Mouse (Mus musculus): ENCODE results near the gene Prickle2. TPM values are rescaled to one million over a fixed set of nuclear protein-coding genes. Genes with fewer than 3 reads are reported as not detected.

Gene Prickle2
- polyA plus RNA-seq, 1 experiment from 2014 or later, result 4.1 TPM

DNA sequence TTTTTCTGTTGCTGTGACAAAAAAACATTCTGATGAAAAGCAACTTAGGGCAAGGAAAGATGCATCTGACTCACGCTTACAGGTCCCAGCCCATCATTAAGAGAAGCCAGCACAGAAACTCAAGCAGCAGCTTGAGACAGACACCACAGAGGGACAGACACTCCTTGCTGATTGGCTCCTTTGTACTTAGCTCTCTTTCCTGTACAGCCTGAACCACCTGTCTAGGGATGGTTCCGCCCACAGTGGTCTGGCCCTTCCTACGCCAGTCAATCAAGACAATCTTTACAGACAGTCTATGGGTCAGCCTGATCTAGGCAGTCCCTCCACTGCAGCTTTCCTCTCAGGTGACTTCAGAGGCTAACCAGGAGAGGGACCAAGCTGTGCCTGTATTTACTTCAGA, 42.1 kb downstream of the Prickle2 start:
- ATAC-seq (replicated peaks; ENCODE audit: insufficient number of reproducible peaks, low FRiP score, low TSS enrichment, low read depth), result no peak
- H3K4me2 ChIP-seq (ENCODE audit: low read depth, low read length), result no peak overlapping the region
- no peaks in the 10 kb centered on the region for H3K27me3 ChIP-seq (ENCODE audit: control insufficient read depth, insufficient read depth, low read length)
- H3K9me3 ChIP-seq (replicated peaks; ENCODE audit: control insufficient read depth, low read length), result no peaks in the 10 kb centered on the region
- WGBS, result 95% methylated on average over 3 of the region's 3 CpGs
- no peak overlapping the region for H3K9ac ChIP-seq (replicated peaks; ENCODE audit: low read length)
- no peak overlapping the region for H3K27ac ChIP-seq (replicated peaks; ENCODE audit: low read depth, low read length)
- no peaks in the 10 kb centered on the region for H3K4me1 ChIP-seq (ENCODE audit: control insufficient read depth, insufficient read depth, low read length)
- H3K4me3 ChIP-seq (ENCODE audit: low read depth, low read length), result no peak overlapping the region
- DNase-seq (ENCODE audit: low spot score), result no peak
- H3K36me3 ChIP-seq (replicated peaks; ENCODE audit: control insufficient read depth, insufficient read depth, low read depth, low read length), result no peaks in the 10 kb centered on the region

DNA sequence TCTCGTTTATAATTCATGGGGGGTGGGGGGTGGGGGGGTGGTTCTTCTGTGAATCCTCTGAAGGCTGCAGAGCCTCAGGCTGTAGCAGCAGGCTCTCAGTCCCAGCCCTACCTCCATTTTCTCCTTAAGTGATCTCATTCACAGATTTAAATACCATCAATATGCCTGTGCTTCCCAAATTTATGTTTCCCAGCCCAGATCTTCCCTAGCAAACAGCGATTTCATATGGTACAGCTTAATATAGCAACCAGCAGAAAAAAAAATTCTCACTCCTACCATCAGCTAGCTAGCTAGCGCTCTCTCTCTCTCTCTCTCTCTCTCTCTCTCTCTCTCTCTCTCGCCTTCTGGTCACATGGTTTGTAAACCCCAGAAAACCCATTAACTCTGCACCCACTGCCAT, 42.5 kb downstream of the Prickle2 start:
- Histone ChIP-seq H3K27ac (replicated peaks; ENCODE audit: low read depth, low read length) (no peak overlapping the region), H3K9ac (replicated peaks; ENCODE audit: low read length) (no peak overlapping the region), H3K9me3 (replicated peaks; ENCODE audit: control insufficient read depth, low read length) (no peaks in the 10 kb centered on the region), H3K4me1 (ENCODE audit: control insufficient read depth, insufficient read depth, low read length) (no peaks in the 10 kb centered on the region), H3K36me3 (replicated peaks; ENCODE audit: control insufficient read depth, insufficient read depth, low read depth, low read length) (no peaks in the 10 kb centered on the region), H3K4me2 (ENCODE audit: low read depth, low read length) (no peak overlapping the region), H3K4me3 (ENCODE audit: low read depth, low read length) (no peak overlapping the region), H3K27me3 (ENCODE audit: control insufficient read depth, insufficient read depth, low read length) (no peaks in the 10 kb centered on the region)
- WGBS, result 74% methylated on average over 4 of the region's 4 CpGs
- DNase-seq (ENCODE audit: low spot score), result no peak
- ATAC-seq (replicated peaks; ENCODE audit: insufficient number of reproducible peaks, low FRiP score, low TSS enrichment, low read depth), result no peak

DNA sequence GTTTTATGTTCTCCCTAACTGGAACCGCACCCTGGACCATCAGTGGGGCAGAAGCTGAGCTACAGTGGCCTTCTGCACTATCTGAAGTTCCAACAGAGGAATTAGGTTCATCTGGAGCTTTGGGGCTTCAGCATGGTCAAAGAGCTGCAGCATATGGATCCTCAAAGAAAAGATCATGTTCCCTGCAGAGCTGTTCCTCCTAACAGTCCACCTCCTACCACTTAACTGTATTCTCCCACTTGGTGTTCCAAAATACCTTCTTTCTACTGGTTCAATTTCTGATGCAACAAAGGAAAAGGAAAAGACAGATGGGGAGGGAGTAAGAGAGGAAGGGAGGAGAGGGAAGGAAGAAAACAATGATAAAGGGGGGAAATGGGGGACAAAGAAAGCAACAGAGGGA, 56.9 kb downstream of the Prickle2 start:
- Histone ChIP-seq H3K9me3 (replicated peaks; ENCODE audit: control insufficient read depth, low read length) (no peaks in the 10 kb centered on the region), H3K9ac (replicated peaks; ENCODE audit: low read length) (no peak overlapping the region), H3K27ac (replicated peaks; ENCODE audit: low read depth, low read length) (no peak overlapping the region), H3K4me3 (ENCODE audit: low read depth, low read length) (no peak overlapping the region), H3K27me3 (ENCODE audit: control insufficient read depth, insufficient read depth, low read length) (no peaks in the 10 kb centered on the region), H3K36me3 (replicated peaks; ENCODE audit: control insufficient read depth, insufficient read depth, low read depth, low read length) (no peaks in the 10 kb centered on the region), H3K4me2 (ENCODE audit: low read depth, low read length) (no peak overlapping the region), H3K4me1 (ENCODE audit: control insufficient read depth, insufficient read depth, low read length) (no peaks in the 10 kb centered on the region)
- DNase-seq (ENCODE audit: low spot score) (no peak), ATAC-seq (replicated peaks; ENCODE audit: insufficient number of reproducible peaks, low FRiP score, low TSS enrichment, low read depth) (no peak)
- 76% methylated on average over 1 of the region's 1 CpGs for WGBS

DNA sequence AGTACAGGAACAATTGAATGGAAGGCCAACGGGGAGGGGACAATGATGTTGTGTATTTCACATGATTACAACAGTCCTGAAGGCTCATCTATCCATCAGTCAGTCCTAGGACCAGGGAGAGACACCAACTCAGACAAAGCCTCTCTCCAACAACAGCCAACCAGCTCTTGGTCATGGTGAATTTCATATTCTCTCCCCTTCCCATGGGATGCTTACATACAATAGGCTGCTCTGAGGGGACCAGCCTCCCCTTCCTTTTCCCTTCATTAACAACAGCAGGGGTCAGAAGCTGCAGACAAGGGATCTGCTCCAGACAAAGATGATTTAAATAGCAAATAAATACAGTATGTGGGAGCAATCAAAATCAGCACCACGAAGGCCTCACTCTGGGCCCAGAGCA, 57.4 kb downstream of the Prickle2 start:
- no peak overlapping the region for H3K27ac ChIP-seq (replicated peaks; ENCODE audit: low read depth, low read length)
- H3K9ac ChIP-seq (replicated peaks; ENCODE audit: low read length), result no peak overlapping the region
- WGBS, result 45% methylated on average over 2 of the region's 2 CpGs
- H3K4me3 ChIP-seq (ENCODE audit: low read depth, low read length), result no peak overlapping the region
- no peaks in the 10 kb centered on the region for H3K27me3 ChIP-seq (ENCODE audit: control insufficient read depth, insufficient read depth, low read length)
- H3K9me3 ChIP-seq (replicated peaks; ENCODE audit: control insufficient read depth, low read length), result no peaks in the 10 kb centered on the region
- H3K4me2 ChIP-seq (ENCODE audit: low read depth, low read length), result no peak overlapping the region
- H3K4me1 ChIP-seq (ENCODE audit: control insufficient read depth, insufficient read depth, low read length), result no peaks in the 10 kb centered on the region
- no peaks in the 10 kb centered on the region for H3K36me3 ChIP-seq (replicated peaks; ENCODE audit: control insufficient read depth, insufficient read depth, low read depth, low read length)
- DNase-seq (ENCODE audit: low spot score) (no peak), ATAC-seq (replicated peaks; ENCODE audit: insufficient number of reproducible peaks, low FRiP score, low TSS enrichment, low read depth) (no peak)

DNA sequence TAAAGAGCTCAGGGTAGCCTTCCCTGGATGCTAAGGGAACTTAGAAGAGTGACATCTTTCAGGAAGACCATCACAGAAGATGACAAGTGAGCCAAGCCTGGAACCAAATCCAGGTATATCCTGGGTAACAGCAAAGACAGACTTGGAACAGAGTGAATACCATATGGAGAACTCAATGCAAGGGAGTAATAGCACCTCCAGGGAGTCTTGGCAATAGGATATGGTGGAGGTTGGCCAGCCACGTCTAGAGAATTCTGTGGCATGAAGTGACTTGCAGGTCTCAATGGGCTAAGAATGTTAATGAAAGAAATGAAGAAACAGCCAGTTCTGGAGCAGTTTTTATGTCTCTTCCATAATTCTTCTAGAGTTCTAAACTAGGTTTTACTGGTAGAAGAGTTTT, 63.0 kb downstream of the Prickle2 start:
- Histone ChIP-seq H3K27ac (replicated peaks; ENCODE audit: low read depth, low read length) (no peak overlapping the region), H3K4me2 (ENCODE audit: low read depth, low read length) (no peak overlapping the region), H3K4me3 (ENCODE audit: low read depth, low read length) (no peak overlapping the region), H3K9me3 (replicated peaks; ENCODE audit: control insufficient read depth, low read length) (no peaks in the 10 kb centered on the region), H3K27me3 (ENCODE audit: control insufficient read depth, insufficient read depth, low read length) (no peaks in the 10 kb centered on the region), H3K9ac (replicated peaks; ENCODE audit: low read length) (no peak overlapping the region), H3K36me3 (replicated peaks; ENCODE audit: control insufficient read depth, insufficient read depth, low read depth, low read length) (no peaks in the 10 kb centered on the region), H3K4me1 (ENCODE audit: control insufficient read depth, insufficient read depth, low read length) (no peaks in the 10 kb centered on the region)
- DNase-seq (ENCODE audit: low spot score) (no peak), ATAC-seq (replicated peaks; ENCODE audit: insufficient number of reproducible peaks, low FRiP score, low TSS enrichment, low read depth) (no peak)
- 82% methylated on average over 1 of the region's 1 CpGs for WGBS

DNA sequence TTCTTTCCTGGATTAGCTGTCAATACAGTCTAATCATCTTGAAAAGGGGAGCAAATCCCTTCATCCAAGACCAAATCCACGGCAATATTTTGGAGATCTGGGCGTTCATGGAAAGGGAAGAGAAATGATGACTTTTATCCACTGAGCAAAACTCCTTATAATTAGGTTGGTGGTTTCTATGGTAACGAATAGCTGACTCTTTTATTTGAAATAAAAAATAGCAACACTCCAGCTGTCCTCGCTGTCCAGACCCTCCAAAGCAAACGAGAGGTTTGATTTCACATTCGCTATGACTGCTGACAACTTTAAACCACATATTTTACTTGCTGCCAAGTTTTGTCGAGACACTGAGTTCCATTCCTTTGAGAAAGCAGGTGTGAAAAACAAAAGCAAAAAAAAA, 64.0 kb downstream of the Prickle2 start:
- H3K4me2 ChIP-seq (ENCODE audit: low read depth, low read length), result no peak overlapping the region
- H3K27ac ChIP-seq (replicated peaks; ENCODE audit: low read depth, low read length), result no peak overlapping the region
- no peak for ATAC-seq (replicated peaks; ENCODE audit: insufficient number of reproducible peaks, low FRiP score, low TSS enrichment, low read depth)
- 82% methylated on average over 7 of the region's 7 CpGs for WGBS
- DNase-seq (ENCODE audit: low spot score), result no peak
- no peaks in the 10 kb centered on the region for H3K9me3 ChIP-seq (replicated peaks; ENCODE audit: control insufficient read depth, low read length)
- H3K27me3 ChIP-seq (ENCODE audit: control insufficient read depth, insufficient read depth, low read length), result no peaks in the 10 kb centered on the region
- no peak overlapping the region for H3K9ac ChIP-seq (replicated peaks; ENCODE audit: low read length)
- no peaks in the 10 kb centered on the region for H3K4me1 ChIP-seq (ENCODE audit: control insufficient read depth, insufficient read depth, low read length)
- no peaks in the 10 kb centered on the region for H3K36me3 ChIP-seq (replicated peaks; ENCODE audit: control insufficient read depth, insufficient read depth, low read depth, low read length)
- H3K4me3 ChIP-seq (ENCODE audit: low read depth, low read length), result no peak overlapping the region

DNA sequence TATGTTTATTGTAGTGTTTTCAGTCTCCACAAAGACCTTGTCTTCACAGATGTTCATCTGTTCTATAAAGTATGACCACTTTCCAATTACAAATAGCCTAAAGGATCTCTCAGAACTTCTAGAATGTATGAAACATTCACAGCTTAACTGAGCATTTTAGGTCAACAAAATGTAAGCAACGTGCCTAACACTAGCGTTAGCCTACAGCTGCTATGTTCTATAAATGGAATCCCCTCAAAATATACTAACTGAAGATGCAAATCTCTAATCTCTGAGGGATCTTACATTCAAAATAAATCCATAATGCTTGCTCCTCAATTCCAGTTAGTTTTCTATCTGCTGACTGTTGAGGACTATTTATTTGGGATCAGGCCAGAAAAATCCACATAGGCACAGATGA, 65.1 kb downstream of the Prickle2 start:
- WGBS, result 95% methylated on average over 2 of the region's 2 CpGs
- no peak overlapping the region for H3K4me3 ChIP-seq (ENCODE audit: low read depth, low read length)
- no peaks in the 10 kb centered on the region for H3K4me1 ChIP-seq (ENCODE audit: control insufficient read depth, insufficient read depth, low read length)
- ATAC-seq (replicated peaks; ENCODE audit: insufficient number of reproducible peaks, low FRiP score, low TSS enrichment, low read depth), result no peak
- no peak overlapping the region for H3K9ac ChIP-seq (replicated peaks; ENCODE audit: low read length)
- H3K27ac ChIP-seq (replicated peaks; ENCODE audit: low read depth, low read length), result no peak overlapping the region
- no peaks in the 10 kb centered on the region for H3K27me3 ChIP-seq (ENCODE audit: control insufficient read depth, insufficient read depth, low read length)
- H3K4me2 ChIP-seq (ENCODE audit: low read depth, low read length), result no peak overlapping the region
- no peaks in the 10 kb centered on the region for H3K9me3 ChIP-seq (replicated peaks; ENCODE audit: control insufficient read depth, low read length)
- DNase-seq (ENCODE audit: low spot score), result no peak
- no peaks in the 10 kb centered on the region for H3K36me3 ChIP-seq (replicated peaks; ENCODE audit: control insufficient read depth, insufficient read depth, low read depth, low read length)

DNA sequence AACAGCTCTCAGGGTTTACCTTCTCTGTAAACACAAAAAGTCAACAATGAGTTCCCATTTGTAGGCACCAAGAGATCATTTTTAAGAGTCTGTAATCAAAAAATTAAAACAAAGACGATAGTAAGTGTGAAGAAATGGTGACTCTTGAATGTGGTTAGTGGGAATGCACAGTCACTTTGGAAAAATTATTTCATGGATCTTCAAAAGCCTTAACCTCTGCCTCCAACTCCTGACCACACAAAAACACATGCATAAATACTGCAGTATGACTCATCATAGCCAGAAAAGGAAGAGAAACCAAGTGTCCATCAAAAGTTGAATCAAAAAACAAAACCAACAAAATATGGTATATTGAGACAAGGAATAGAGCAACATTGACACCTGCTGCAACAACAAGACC, 69.5 kb downstream of the Prickle2 start:
- Histone ChIP-seq H3K36me3 (replicated peaks; ENCODE audit: control insufficient read depth, insufficient read depth, low read depth, low read length) (no peaks in the 10 kb centered on the region), H3K9me3 (replicated peaks; ENCODE audit: control insufficient read depth, low read length) (no peaks in the 10 kb centered on the region), H3K4me1 (ENCODE audit: control insufficient read depth, insufficient read depth, low read length) (no peaks in the 10 kb centered on the region), H3K9ac (replicated peaks; ENCODE audit: low read length) (no peak overlapping the region), H3K27ac (replicated peaks; ENCODE audit: low read depth, low read length) (no peak overlapping the region), H3K27me3 (ENCODE audit: control insufficient read depth, insufficient read depth, low read length) (no peaks in the 10 kb centered on the region), H3K4me3 (ENCODE audit: low read depth, low read length) (no peak overlapping the region), H3K4me2 (ENCODE audit: low read depth, low read length) (no peak overlapping the region)
- DNase-seq (ENCODE audit: low spot score) (no peak), ATAC-seq (replicated peaks; ENCODE audit: insufficient number of reproducible peaks, low FRiP score, low TSS enrichment, low read depth) (no peak)
- WGBS, result 75% methylated on average over 1 of the region's 1 CpGs
